In the genomic region with DNA sequence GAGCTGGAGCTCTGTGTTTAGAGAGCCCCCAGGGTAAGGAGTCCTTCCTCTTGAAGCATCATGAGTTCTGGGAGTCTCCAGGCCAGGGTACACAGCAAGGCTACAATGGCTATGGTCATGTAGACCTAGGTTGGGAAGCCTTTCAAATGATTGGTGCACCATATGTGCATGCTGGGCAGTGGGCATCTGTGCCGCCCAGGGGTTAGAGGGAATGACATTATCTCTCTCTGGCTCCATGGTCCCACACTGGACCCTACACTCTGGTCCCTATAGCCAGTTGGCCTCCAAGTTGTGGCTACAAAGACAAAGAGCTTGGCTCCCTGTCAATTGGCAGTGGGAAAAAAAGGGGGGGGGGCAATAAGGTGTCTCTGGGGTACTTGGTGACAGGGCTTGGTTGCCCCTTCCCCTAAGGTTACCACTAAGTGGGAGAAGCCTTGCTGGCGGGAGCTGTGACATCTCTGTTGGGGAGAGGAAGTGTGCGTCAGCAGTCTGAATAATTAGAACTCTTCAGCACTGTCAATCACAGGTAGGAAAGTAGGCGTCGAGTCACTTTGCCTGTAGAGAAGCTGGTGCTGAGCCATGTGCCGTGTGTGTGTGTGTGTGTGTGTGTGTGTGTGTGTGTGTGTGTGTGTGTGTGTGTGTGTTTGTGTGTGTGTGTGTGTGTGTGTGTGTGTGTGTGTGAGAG, we compare ENCODE assay signal across 23 mouse cellular contexts. TPM values are rescaled to one million over a fixed set of nuclear protein-coding genes. Genes with fewer than 3 reads are reported as not detected.
A peak's percentile ranks its signal among the peaks of the same experiment; 100 is the strongest.
DNase-seq lines count a peak whose midpoint lies in the region; ATAC-seq and TF ChIP-seq lines count a peak whose summit lies in the region.
"Had no signal": no experiment of that assay in that cellular context is flagged by ENCODE, and none has a peak within 500 bp of the region (broad histone marks: within the 10 kb centered on the region; RNA-seq: fewer than 3 reads in every experiment).

No protein-coding gene starts in this region.

- intact Hi-C loops in left cerebral cortex, adult 2 months (cut with DNase I), result no loop called here
- intact Hi-C loops in left cerebral cortex, postnatal 10 days (cut with DNase I), result no loop called here

- H3K27me3 ChIP-seq in forebrain, embryonic 13.5 days, result no peaks in the 10 kb centered on the region
- H3K27me3 ChIP-seq in forebrain, embryonic 10.5 days (ENCODE audit: poor library complexity, severe bottlenecking), result no peaks in the 10 kb centered on the region
- no peaks in the 10 kb centered on the region for H3K27me3 ChIP-seq in forebrain, embryonic 16.5 days (replicated peaks; ENCODE audit: control insufficient read depth, insufficient read depth, low read length)
- H3K27me3 ChIP-seq: embryonic facial prominence, embryonic 15.5 days; hindbrain, embryonic 12.5 days; liver, embryonic 13.5 days had no signal

- DNase-seq in forebrain, embryonic 10.5 days (ENCODE audit: extremely low spot score, low spot score), result no peak
- no peak for DNase-seq in left cerebral cortex, adult 2 months (ENCODE audit: extremely low spot score in 1 of 2, low spot score in 2 of 2)
- DNase-seq in left cerebral cortex, postnatal 10 days (ENCODE audit: extremely low spot score in 1 of 2, low spot score in 2 of 2), result no peak
- DNase-seq in embryo, embryonic 10 days (ENCODE audit: low spot score), result no peak
- DNase-seq: adrenal gland, postnatal 10 days; cerebellum, postnatal 36 days; gastrocnemius, postnatal 36 days; heart, adult 2 months; kidney, adult 18-20 months; kidney, postnatal 4 days; liver, embryonic 13.5 days; lung, adult 2 months; midbrain, embryonic 14.5 days; retina, postnatal 1 day; thymus, adult 2 months had no signal

- no peak overlapping the region for H3K9ac ChIP-seq in forebrain, embryonic 13.5 days
- H3K9ac ChIP-seq in forebrain, embryonic 16.5 days (replicated peaks; ENCODE audit: low read depth, low read length), result no peak overlapping the region
- H3K9ac ChIP-seq: embryonic facial prominence, embryonic 15.5 days; hindbrain, embryonic 12.5 days; liver, embryonic 13.5 days had no signal

- no peak overlapping the region for H3K27ac ChIP-seq in forebrain, embryonic 13.5 days
- H3K27ac ChIP-seq in forebrain, embryonic 10.5 days, result no peak overlapping the region
- H3K27ac ChIP-seq in left cerebral cortex, adult 2 months, result peak overlapping the region; percentile 88
- H3K27ac ChIP-seq in forebrain, embryonic 16.5 days (ENCODE audit: low read length), result no peak overlapping the region
- H3K27ac ChIP-seq: embryonic facial prominence, embryonic 15.5 days; heart, adult 2 months; hindbrain, embryonic 12.5 days; liver, embryonic 13.5 days had no signal

- peaks cover 37% of the 10 kb centered on the region for H3K4me1 ChIP-seq in forebrain, embryonic 13.5 days
- peaks cover 21% of the 10 kb centered on the region for H3K4me1 ChIP-seq in forebrain, embryonic 10.5 days
- H3K4me1 ChIP-seq in forebrain, embryonic 16.5 days (replicated peaks; ENCODE audit: control insufficient read depth, insufficient read depth, low read length), result peaks cover 24% of the 10 kb centered on the region

- H3K4me2 ChIP-seq in forebrain, embryonic 13.5 days, result no peak overlapping the region
- no peak overlapping the region for H3K4me2 ChIP-seq in forebrain, embryonic 16.5 days (ENCODE audit: low read length)
- H3K4me2 ChIP-seq: embryonic facial prominence, embryonic 15.5 days; hindbrain, embryonic 12.5 days; liver, embryonic 13.5 days had no signal

- H3K9me3 ChIP-seq in forebrain, embryonic 13.5 days (replicated peaks), result no peaks in the 10 kb centered on the region
- no peaks in the 10 kb centered on the region for H3K9me3 ChIP-seq in forebrain, embryonic 10.5 days
- no peaks in the 10 kb centered on the region for H3K9me3 ChIP-seq in forebrain, embryonic 16.5 days (ENCODE audit: control insufficient read depth, low read length)
- H3K9me3 ChIP-seq: embryonic facial prominence, embryonic 15.5 days; hindbrain, embryonic 12.5 days; liver, embryonic 13.5 days had no signal

- TF ChIP-seq CTCF in left cerebral cortex, adult 2 months (IDR thresholded peaks at IDR 0.05), result no peak

- no peak overlapping the region for H3K4me3 ChIP-seq in forebrain, embryonic 13.5 days
- no peak overlapping the region for H3K4me3 ChIP-seq in forebrain, embryonic 10.5 days
- H3K4me3 ChIP-seq in left cerebral cortex, adult 2 months, result no peak overlapping the region
- no peak overlapping the region for H3K4me3 ChIP-seq in forebrain, embryonic 16.5 days (replicated peaks; ENCODE audit: low read length)
- H3K4me3 ChIP-seq: embryonic facial prominence, embryonic 15.5 days; heart, adult 2 months; hindbrain, embryonic 12.5 days; liver, embryonic 13.5 days had no signal

- peak; percentile 43; the same call in 1 of the 2 replicates for ATAC-seq in forebrain, embryonic 13.5 days
- peak; percentile 24 for ATAC-seq in CD4-positive, CD25-positive, alpha-beta regulatory T cell, adult 4 months
- peak; percentile 44; the same call in 1 of the 2 replicates for ATAC-seq in forebrain, embryonic 16.5 days
- no peak for ATAC-seq in megakaryocyte, adult 5-6 weeks (ENCODE audit: poor library complexity, severe bottlenecking)
- ATAC-seq: inflammation-experienced regulatory T-cells, adult 6 months had no signal

- 65% methylated on average over 6 of the region's 6 CpGs for WGBS in forebrain, embryonic 13.5 days
- 84% methylated on average over 6 of the region's 6 CpGs for WGBS in forebrain, embryonic 10.5 days
- WGBS in forebrain, embryonic 16.5 days, result 27% methylated on average over 5 of the region's 6 CpGs

- H3K36me3 ChIP-seq in forebrain, embryonic 13.5 days (ENCODE audit: poor library complexity, severe bottlenecking), result 0 out of 2 replicates have a peak, but pooled peaks cover 8% of the 10 kb centered on the region
- H3K36me3 ChIP-seq in forebrain, embryonic 10.5 days (replicated peaks), result no peaks in the 10 kb centered on the region
- H3K36me3 ChIP-seq in forebrain, embryonic 16.5 days (ENCODE audit: control insufficient read depth, insufficient read depth), result no peaks in the 10 kb centered on the region
- H3K36me3 ChIP-seq: embryonic facial prominence, embryonic 15.5 days; hindbrain, embryonic 12.5 days; liver, embryonic 13.5 days had no signal

RNA-seq across cellular contexts. Expression of a gene that starts 44.4 kb away (rescaled TPM):
- 35.5 and 37.0 TPM in 2 replicates for polyA plus RNA-seq in forebrain, embryonic 13.5 days (2015; fragmentation: Nextera tagmentation; extraction: Ambion mirVana)
- polyA plus RNA-seq in forebrain, embryonic 10.5 days (2016; fragmentation: Nextera tagmentation; extraction: Ambion mirVana), result 9.7 and 10.0 TPM in 2 replicates
- 100 to 1,000 TPM; 178 to 185 TPM for total RNA-seq in left cerebral cortex, adult 2 months (2021)
- total RNA-seq in left cerebral cortex, postnatal 10 days (2021), result 100 to 1,000 TPM; 107 to 113 TPM
- polyA plus RNA-seq in CD4-positive, CD25-positive, alpha-beta regulatory T cell, adult 4 months (2017; shearing (Covaris generic)), result 1 to 10 TPM; 2.7 to 3.6 TPM
- polyA plus RNA-seq in forebrain, embryonic 16.5 days (2015; fragmentation: Nextera tagmentation; extraction: Ambion mirVana), result 41.7 and 44.9 TPM in 2 replicates
- 0.11 and 0.18 TPM in 2 replicates for total RNA-seq in megakaryocyte, adult 5-6 weeks (2015)
- 0.22 TPM in 1 of 2 replicates, not detected in the other for total RNA-seq in megakaryocyte, adult 5-6 weeks (2017)
- total RNA-seq: MEL had no signal
